Mouse (Mus musculus) brain, embryonic 14.5 days (tissue): ENCODE results near the gene Ubl7. TPM values are rescaled to one million over a fixed set of nuclear protein-coding genes. Genes with fewer than 3 reads are reported as not detected.

ENCODE experiments used
- DNase-seq: peaks from one replicate; pipeline ENCODE4 v3.0.0-alpha.2; 2011; ENCODE audit warnings: low read depth
- CTCF ChIP-seq: fragments of 200-500 bp; IDR thresholded peaks from 2 replicates; pipeline ENCODE4 v1.5.1; 2012; ENCODE audit warnings: inconsistent platforms, mild to moderate bottlenecking, moderate library complexity, borderline replicate concordance; ENCODE audit not compliant: insufficient read depth, insufficient read length; ENCODE audit errors: extremely low read depth
- POLR2A ChIP-seq: fragments of 200-500 bp; IDR thresholded peaks from 2 replicates; pipeline ENCODE4 v1.6.1; 2012; ENCODE audit warnings: mild to moderate bottlenecking, inconsistent platforms, borderline replicate concordance; ENCODE audit not compliant: poor library complexity, insufficient read depth, insufficient read length, severe bottlenecking; ENCODE audit errors: extremely low read depth
- polyA plus RNA-seq: library from polyadenylated mRNA; depleted of rRNA; stranded (reverse); fragments of >200 nt; gene quantifications from 2 replicates; pipeline ENCODE4 v1.2.3, GENCODE M21; 2012; rRNA removed

Ubl7 gene
- polyA plus RNA-seq = 125 and 140 TPM in 2 replicates

GRCm38 (mm10) chr9:57910254-57911160 lies at the start of gene Ubl7:
Gene Ubl7, plus strand, starts transcription at chr9:57910979.
- TF ChIP-seq CTCF = no peak
- TF ChIP-seq POLR2A = no peak; the same call in none of the 2 replicates
- peak; percentile 97 for DNase-seq

- TF ChIP-seq CTCF = peak; percentile 70; the same call in 1 of the 2 replicates
- TF ChIP-seq POLR2A = no peak
Measured at GRCm38 (mm10) chr9:57861951-57862471, 48.8 kb upstream of the Ubl7 start.

GRCm38 (mm10) chr9:57864336-57864735 lies 46.4 kb upstream of the Ubl7 start:
- no peak for DNase-seq
- TF ChIP-seq POLR2A = no peak
- TF ChIP-seq CTCF = no peak

More at GRCm38 (mm10) chr9:57861951-57862471, 48.8 kb upstream of the Ubl7 start:
- peak; percentile 97 for DNase-seq

GRCm38 (mm10) chr9:57866530-57866929 lies 44.2 kb upstream of the Ubl7 start:
- no peak for DNase-seq
- TF ChIP-seq CTCF (no peak), POLR2A (no peak)

- no peak for DNase-seq
- TF ChIP-seq POLR2A (no peak), CTCF (no peak)
Measured at GRCm38 (mm10) chr9:57867236-57867635, 43.5 kb upstream of the Ubl7 start.

- TF ChIP-seq CTCF (no peak), POLR2A (no peak)
- no peak for DNase-seq
Measured at GRCm38 (mm10) chr9:57867880-57868279, 42.9 kb upstream of the Ubl7 start.

- DNase-seq = no peak
- no peak for TF ChIP-seq CTCF
- TF ChIP-seq POLR2A = no peak
Measured at GRCm38 (mm10) chr9:57868767-57869166, 42.0 kb upstream of the Ubl7 start.

- TF ChIP-seq POLR2A (no peak), CTCF (no peak)
- no peak for DNase-seq
Measured at GRCm38 (mm10) chr9:57870273-57870816, 40.4 kb upstream of the Ubl7 start.

GRCm38 (mm10) chr9:57874134-57874533 lies 36.6 kb upstream of the Ubl7 start:
- no peak for DNase-seq
- TF ChIP-seq CTCF = no peak
- no peak for TF ChIP-seq POLR2A

GRCm38 (mm10) chr9:57874994-57875393 lies 35.8 kb upstream of the Ubl7 start:
- DNase-seq = no peak

GRCm38 (mm10) chr9:57879213-57879612 lies 31.6 kb upstream of the Ubl7 start:
- TF ChIP-seq POLR2A (no peak), CTCF (no peak)
- no peak for DNase-seq

More at GRCm38 (mm10) chr9:57874994-57875393, 35.8 kb upstream of the Ubl7 start:
- TF ChIP-seq POLR2A = no peak
- TF ChIP-seq CTCF = no peak
